Mouse (Mus musculus) hindbrain, embryonic 12.5 days (tissue): ENCODE data around the gene Olfr1156. TPM values are rescaled to one million over a fixed set of nuclear protein-coding genes. Genes with fewer than 3 reads are reported as not detected.

Experiments
- ATAC-seq: fragments of 200-750 bp; cut with Nextera tagmentation; 2 replicates; pipeline ENCODE4 v1.8.0; 2017; ENCODE audit warnings: moderate TSS enrichment; ENCODE audit not compliant: low FRiP score
- H3K27ac ChIP-seq: fragments of 300-500 bp; sonication (generic); 2 replicates; pipeline ENCODE4 v1.5.1; 2016; ENCODE audit warnings: mild to moderate bottlenecking
- H3K27me3 ChIP-seq: fragments of 300-500 bp; sonication (generic); 2 replicates; pipeline ENCODE4 v1.6.1; 2016; ENCODE audit warnings: mild to moderate bottlenecking
- H3K36me3 ChIP-seq: fragments of 300-500 bp; sonication (generic); 2 replicates; pipeline ENCODE4 v1.6.1; 2016; ENCODE audit warnings: mild to moderate bottlenecking
- H3K4me1 ChIP-seq: fragments of 300-500 bp; sonication (generic); 2 replicates; pipeline ENCODE4 v1.6.1; 2016
- H3K4me2 ChIP-seq: fragments of 300-500 bp; sonication (generic); replicated peaks from 2 replicates; pipeline ENCODE4 v1.6.1; 2016; ENCODE audit warnings: mild to moderate bottlenecking
- H3K4me3 ChIP-seq: fragments of 300-500 bp; sonication (generic); 2 replicates; pipeline ENCODE4 v1.5.1; 2016; ENCODE audit warnings: mild to moderate bottlenecking
- H3K9ac ChIP-seq: fragments of 300-500 bp; sonication (generic); 2 replicates; pipeline ENCODE4 v1.6.1; 2016; ENCODE audit warnings: mild to moderate bottlenecking, moderate library complexity
- H3K9me3 ChIP-seq: fragments of 300-500 bp; sonication (generic); replicated peaks from 2 replicates; pipeline ENCODE4 v1.6.1; 2016; ENCODE audit warnings: mild to moderate bottlenecking
- WGBS: fragments of 180-500 bp; shearing (Covaris S2); methylation state at CpG from one replicate; pipeline ENCODE4 v1.1.7; 2016; 5-methylcytosine and 5-hydroxymethylcytosine counted together
- polyA plus RNA-seq: library from polyadenylated mRNA; unstranded; fragments of >200 nt; fragmentation: Nextera tagmentation; extraction: Ambion mirVana; gene quantifications from 2 replicates; pipeline ENCODE4 v1.2.1, GENCODE M21; 2016

The Olfr1156 gene
- not detected in 2 replicates for polyA plus RNA-seq

DNA sequence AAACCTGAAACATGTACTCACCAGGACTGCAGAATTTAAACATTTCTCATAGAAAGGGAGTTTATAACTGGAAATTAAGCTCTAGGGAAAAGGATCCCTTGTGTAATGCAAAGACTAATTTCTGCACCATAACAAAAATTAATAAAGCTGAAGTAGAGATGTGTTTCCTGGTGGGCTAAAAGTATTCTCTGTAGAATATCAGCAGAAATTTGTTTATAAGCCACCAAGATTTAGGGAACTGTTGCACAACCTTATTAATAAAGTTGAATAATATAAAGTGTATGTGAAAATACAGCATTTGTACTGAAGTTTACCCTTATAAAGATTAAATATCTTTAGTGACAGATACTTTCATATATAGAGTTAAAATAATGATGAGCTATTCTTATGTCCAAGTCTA, at the start of gene Olfr1156:
Gene Olfr1156, minus strand, starts transcription at position 101 of the 400 bp plus-strand sequence.
- no peaks in the 10 kb centered on the region for H3K27me3 ChIP-seq
- no peak within 1 kb of the TSS for H3K27ac ChIP-seq
- H3K4me1 ChIP-seq = no peaks in the 10 kb centered on the region
- no peak within 1 kb of the TSS for H3K4me3 ChIP-seq
- H3K9ac ChIP-seq = no peak within 1 kb of the TSS
- H3K36me3 ChIP-seq = no peaks in the 10 kb centered on the region
- no peak for ATAC-seq
- H3K9me3 ChIP-seq = no peaks in the 10 kb centered on the region
- no peak within 1 kb of the TSS for H3K4me2 ChIP-seq

GRCm38 (mm10) chr2:87989813-87990212, 36.9 kb upstream of the Olfr1156 start, which contains the start of gene Olfr1158:
Olfr1158 (plus strand) TSS chr2:87990113.
- Histone ChIP-seq H3K4me2 (no peak within 1 kb of the TSS), H3K9me3 (no peaks in the 10 kb centered on the region), H3K9ac (no peak within 1 kb of the TSS), H3K4me3 (no peak within 1 kb of the TSS), H3K4me1 (no peaks in the 10 kb centered on the region), H3K27ac (no peak within 1 kb of the TSS), H3K36me3 (no peaks in the 10 kb centered on the region), H3K27me3 (no peaks in the 10 kb centered on the region)
- no peak for ATAC-seq

- Histone ChIP-seq H3K9ac (no peak within 1 kb of the TSS), H3K36me3 (no peaks in the 10 kb centered on the region), H3K4me2 (no peak within 1 kb of the TSS), H3K27me3 (no peaks in the 10 kb centered on the region), H3K4me3 (no peak within 1 kb of the TSS), H3K4me1 (no peaks in the 10 kb centered on the region), H3K27ac (no peak within 1 kb of the TSS), H3K9me3 (no peaks in the 10 kb centered on the region)
- ATAC-seq = no peak
- WGBS = 78% methylated on average over 3 of the region's 3 CpGs
Observed at GRCm38 (mm10) chr2:87974563-87974962, 21.7 kb upstream of the Olfr1156 start, which contains the start of gene Olfr74. Olfr74 (minus strand) TSS chr2:87974663.

- 98% methylated on average over 4 of the region's 4 CpGs for WGBS
- Histone ChIP-seq H3K4me1 (no peaks in the 10 kb centered on the region), H3K27ac (no peak within 1 kb of the TSS), H3K36me3 (no peaks in the 10 kb centered on the region), H3K27me3 (no peaks in the 10 kb centered on the region), H3K9me3 (no peaks in the 10 kb centered on the region), H3K9ac (no peak within 1 kb of the TSS), H3K4me3 (no peak within 1 kb of the TSS), H3K4me2 (no peak within 1 kb of the TSS)
- ATAC-seq = no peak
Observed at GRCm38 (mm10) chr2:87968199-87968598, 15.3 kb upstream of the Olfr1156 start, which contains the start of gene Olfr1157. Olfr1157 (minus strand) TSS chr2:87968299.

- Histone ChIP-seq H3K4me1 (no peaks in the 10 kb centered on the region), H3K4me2 (no peak within 1 kb of the TSS), H3K36me3 (no peaks in the 10 kb centered on the region), H3K4me3 (no peak within 1 kb of the TSS), H3K9ac (no peak within 1 kb of the TSS), H3K27me3 (no peaks in the 10 kb centered on the region), H3K27ac (no peak within 1 kb of the TSS), H3K9me3 (no peaks in the 10 kb centered on the region)
- WGBS = 90% methylated on average over 1 of the region's 1 CpGs
- no peak for ATAC-seq
Observed at GRCm38 (mm10) chr2:87945037-87945436, 7.9 kb downstream of the Olfr1156 start, which contains the start of gene Olfr1155. Olfr1155 (minus strand) TSS chr2:87945137.

- no peaks in the 10 kb centered on the region for H3K4me1 ChIP-seq
- ATAC-seq = no peak
- H3K9ac ChIP-seq = no peak within 1 kb of the TSS
- no peaks in the 10 kb centered on the region for H3K9me3 ChIP-seq
- H3K27me3 ChIP-seq = no peaks in the 10 kb centered on the region
- no peak within 1 kb of the TSS for H3K4me2 ChIP-seq
- H3K27ac ChIP-seq = no peak within 1 kb of the TSS
- H3K4me3 ChIP-seq = no peak within 1 kb of the TSS
- WGBS = 92% methylated on average over 1 of the region's 1 CpGs
- no peaks in the 10 kb centered on the region for H3K36me3 ChIP-seq
Observed at GRCm38 (mm10) chr2:87905066-87905465, 47.8 kb downstream of the Olfr1156 start, which contains the start of gene Olfr1154. Olfr1154 (minus strand) TSS chr2:87905166.

Other genes starting within 250 kb of the Olfr1156 start
- not detected in 2 replicates for gene Olfr1137, start 239.9 kb downstream of the Olfr1156 start, polyA plus RNA-seq
- not detected in 2 replicates for gene Olfr1138, start 213.1 kb downstream of the Olfr1156 start, polyA plus RNA-seq
- not detected in 2 replicates for gene Olfr1140, start 209.3 kb downstream of the Olfr1156 start, polyA plus RNA-seq
- gene Olfr1141, start 199.1 kb downstream of the Olfr1156 start, polyA plus RNA-seq = not detected in 2 replicates
- gene Olfr152, start 173.6 kb downstream of the Olfr1156 start, polyA plus RNA-seq = not detected in 2 replicates
- gene Olfr1143, start 152.5 kb downstream of the Olfr1156 start, polyA plus RNA-seq = not detected in 2 replicates
- not detected in 2 replicates for gene Olfr1145, start 143.3 kb downstream of the Olfr1156 start, polyA plus RNA-seq
- not detected in 2 replicates for gene Olfr1148, start 122.6 kb downstream of the Olfr1156 start, polyA plus RNA-seq
- gene Olfr1150-ps1, start 109.1 kb downstream of the Olfr1156 start, polyA plus RNA-seq = not detected in 2 replicates
- gene Olfr1151, start 97.2 kb downstream of the Olfr1156 start, polyA plus RNA-seq = not detected in 2 replicates
- not detected in 2 replicates for gene Olfr1152, start 86.6 kb downstream of the Olfr1156 start, polyA plus RNA-seq
- gene Olfr1153, start 58.1 kb downstream of the Olfr1156 start, polyA plus RNA-seq = not detected in 2 replicates
- gene Olfr1154, start 47.9 kb downstream of the Olfr1156 start, polyA plus RNA-seq = not detected in 2 replicates
- gene Olfr1155, start 8.0 kb downstream of the Olfr1156 start, polyA plus RNA-seq = not detected in 2 replicates
- gene Olfr1157, start 15.2 kb upstream of the Olfr1156 start, polyA plus RNA-seq = not detected in 2 replicates
- not detected in 2 replicates for gene Olfr74, start 21.6 kb upstream of the Olfr1156 start, polyA plus RNA-seq
- gene Olfr1158, start 37.0 kb upstream of the Olfr1156 start, polyA plus RNA-seq = not detected in 2 replicates
- not detected in 2 replicates for gene Olfr1160, start 55.2 kb upstream of the Olfr1156 start, polyA plus RNA-seq
- not detected in 2 replicates for gene Olfr1161, start 69.7 kb upstream of the Olfr1156 start, polyA plus RNA-seq
- not detected in 2 replicates for gene Olfr73, start 84.6 kb upstream of the Olfr1156 start, polyA plus RNA-seq
- not detected in 2 replicates for gene Olfr1162, start 98.0 kb upstream of the Olfr1156 start, polyA plus RNA-seq
- not detected in 2 replicates for gene Olfr1163, start 118.7 kb upstream of the Olfr1156 start, polyA plus RNA-seq
- gene Olfr1164, start 140.9 kb upstream of the Olfr1156 start, polyA plus RNA-seq = not detected in 2 replicates
- not detected in 2 replicates for gene Olfr1166, start 175.2 kb upstream of the Olfr1156 start, polyA plus RNA-seq
- not detected in 2 replicates for gene Olfr1167, start 202.1 kb upstream of the Olfr1156 start, polyA plus RNA-seq
- not detected in 2 replicates for gene Olfr1168, start 228.8 kb upstream of the Olfr1156 start, polyA plus RNA-seq